Mouse (Mus musculus): ENCODE data around the gene Inip.

- no peak for TF ChIP-seq GATA1 (IDR thresholded peaks at IDR 0.05; ENCODE audit: low read length)
- TF ChIP-seq TAL1 (IDR thresholded peaks at IDR 0.05; ENCODE audit: low read length) = no peak
Measured at GRCm38 (mm10) chr4:59783685-59784279, 17.6 kb downstream of the Inip start.
